Mouse (Mus musculus) midbrain, embryonic 13.5 days (tissue): Measurements from ENCODE around the gene Hoxa9. TPM values are rescaled to one million over a fixed set of nuclear protein-coding genes. Genes with fewer than 3 reads are reported as not detected.

Source experiments
- ATAC-seq: fragments of 200-750 bp; cut with Nextera tagmentation; 2 replicates; pipeline ENCODE4 v1.8.0; 2017; ENCODE audit warnings: mild to moderate bottlenecking, moderate TSS enrichment, moderate library complexity
- H3K27ac ChIP-seq: fragments of 300-500 bp; sonication (generic); 2 replicates; pipeline ENCODE4 v1.5.1; 2015; ENCODE audit warnings: inconsistent platforms, mild to moderate bottlenecking, moderate library complexity
- H3K27me3 ChIP-seq: fragments of 300-500 bp; sonication (generic); 2 replicates; pipeline ENCODE4 v1.6.1; 2015; ENCODE audit warnings: mild to moderate bottlenecking, inconsistent platforms
- H3K36me3 ChIP-seq: fragments of 300-500 bp; sonication (generic); 2 replicates; pipeline ENCODE4 v1.6.1; 2015; ENCODE audit warnings: mild to moderate bottlenecking, inconsistent platforms
- H3K4me1 ChIP-seq: fragments of 300-500 bp; sonication (generic); replicated peaks from 2 replicates; pipeline ENCODE4 v1.6.1; 2015; ENCODE audit warnings: inconsistent platforms
- H3K4me2 ChIP-seq: fragments of 300-500 bp; sonication (generic); replicated peaks from 2 replicates; pipeline ENCODE4 v1.6.1; 2015; ENCODE audit warnings: moderate library complexity, mild to moderate bottlenecking, inconsistent platforms
- H3K4me3 ChIP-seq: fragments of 300-500 bp; sonication (generic); replicated peaks from 2 replicates; pipeline ENCODE4 v1.5.1; 2015; ENCODE audit warnings: mild to moderate bottlenecking, inconsistent platforms
- H3K9ac ChIP-seq: fragments of 300-500 bp; sonication (generic); replicated peaks from 2 replicates; pipeline ENCODE4 v1.6.1; 2015; ENCODE audit warnings: mild to moderate bottlenecking, inconsistent platforms
- H3K9me3 ChIP-seq: fragments of 300-500 bp; sonication (generic); 2 replicates; pipeline ENCODE4 v1.6.1; 2016; ENCODE audit warnings: mild to moderate bottlenecking, inconsistent platforms
- WGBS: fragments of 180-500 bp; shearing (Covaris S2); methylation state at CpG from one replicate; pipeline ENCODE4 v1.1.7; 2015; 5-methylcytosine and 5-hydroxymethylcytosine counted together
- polyA plus RNA-seq: library from polyadenylated mRNA; unstranded; fragments of >200 nt; fragmentation: Nextera tagmentation; extraction: Ambion mirVana; gene quantifications from 2 replicates; pipeline ENCODE4 v1.2.1, GENCODE M21; 2015

Gene Hoxa9
- polyA plus RNA-seq, 1 experiment from 2014 or later = not detected

GRCm38 (mm10) chr6:52229558-52230416 lies 1.1 kb downstream of the Hoxa9 start:
- WGBS = 2% methylated on average over 43 of the region's 44 CpGs
- ATAC-seq = no peak
- Histone ChIP-seq H3K9ac (no peak overlapping the region), H3K4me1 (no peaks in the 10 kb centered on the region), H3K4me2 (no peak overlapping the region), H3K36me3 (no peaks in the 10 kb centered on the region), H3K27ac (no peak overlapping the region), H3K4me3 (no peak overlapping the region), H3K27me3 (peaks cover 97% of the 10 kb centered on the region), H3K9me3 (no peaks in the 10 kb centered on the region)

- no peak overlapping the region for H3K4me3 ChIP-seq
- H3K36me3 ChIP-seq = no peaks in the 10 kb centered on the region
- no peak for ATAC-seq
- peaks cover 97% of the 10 kb centered on the region for H3K27me3 ChIP-seq
- 1% methylated on average over 38 of the region's 38 CpGs for WGBS
- no peak overlapping the region for H3K9ac ChIP-seq
- H3K9me3 ChIP-seq = no peaks in the 10 kb centered on the region
- no peak overlapping the region for H3K27ac ChIP-seq
- H3K4me2 ChIP-seq = no peak overlapping the region
- no peaks in the 10 kb centered on the region for H3K4me1 ChIP-seq
Observed at GRCm38 (mm10) chr6:52228475-52229465, 2.1 kb downstream of the Hoxa9 start.

- Histone ChIP-seq H3K4me1 (no peaks in the 10 kb centered on the region), H3K9ac (no peak overlapping the region), H3K4me3 (no peak overlapping the region), H3K9me3 (no peaks in the 10 kb centered on the region), H3K27ac (no peak overlapping the region), H3K4me2 (no peak overlapping the region), H3K27me3 (peaks cover 97% of the 10 kb centered on the region), H3K36me3 (no peaks in the 10 kb centered on the region)
- no peak for ATAC-seq
- 2% methylated on average over 11 of the region's 11 CpGs for WGBS
Observed at GRCm38 (mm10) chr6:52227470-52228222, 3.2 kb downstream of the Hoxa9 start.

- 3% methylated on average over 26 of the region's 26 CpGs for WGBS
- H3K27ac ChIP-seq = no peak overlapping the region
Observed at GRCm38 (mm10) chr6:52226569-52227257, 4.2 kb downstream of the Hoxa9 start.

GRCm38 (mm10) chr6:52225612-52226568 lies 5.0 kb downstream of the Hoxa9 start:
- Histone ChIP-seq H3K4me3 (no peak overlapping the region), H3K27ac (no peak overlapping the region), H3K4me1 (peaks cover 4% of the 10 kb centered on the region), H3K9me3 (no peaks in the 10 kb centered on the region), H3K4me2 (no peak overlapping the region), H3K36me3 (no peaks in the 10 kb centered on the region), H3K27me3 (peaks cover 99% of the 10 kb centered on the region), H3K9ac (no peak overlapping the region)
- no peak for ATAC-seq
- 3% methylated on average over 69 of the region's 69 CpGs for WGBS

More at GRCm38 (mm10) chr6:52226569-52227257, 4.2 kb downstream of the Hoxa9 start:
- H3K36me3 ChIP-seq = no peaks in the 10 kb centered on the region
- ATAC-seq = no peak
- peaks cover 97% of the 10 kb centered on the region for H3K27me3 ChIP-seq
- H3K4me3 ChIP-seq = no peak overlapping the region
- H3K9ac ChIP-seq = no peak overlapping the region
- no peaks in the 10 kb centered on the region for H3K4me1 ChIP-seq
- H3K4me2 ChIP-seq = no peak overlapping the region
- H3K9me3 ChIP-seq = no peaks in the 10 kb centered on the region

GRCm38 (mm10) chr6:52224895-52225611 lies 5.8 kb downstream of the Hoxa9 start:
- 2% methylated on average over 36 of the region's 36 CpGs for WGBS
- Histone ChIP-seq H3K27ac (no peak overlapping the region), H3K4me1 (peaks cover 4% of the 10 kb centered on the region), H3K4me2 (no peak overlapping the region), H3K9me3 (no peaks in the 10 kb centered on the region), H3K27me3 (peaks cover 99% of the 10 kb centered on the region), H3K9ac (no peak overlapping the region), H3K4me3 (no peak overlapping the region), H3K36me3 (no peaks in the 10 kb centered on the region)
- no peak for ATAC-seq

GRCm38 (mm10) chr6:52223939-52224760 lies 6.7 kb downstream of the Hoxa9 start:
- no peak overlapping the region for H3K4me2 ChIP-seq
- no peak for ATAC-seq

GRCm38 (mm10) chr6:52222729-52223128 lies 8.2 kb downstream of the Hoxa9 start:
- Histone ChIP-seq H3K27me3 (peaks cover 100% of the 10 kb centered on the region), H3K36me3 (no peaks in the 10 kb centered on the region), H3K4me1 (peaks cover 4% of the 10 kb centered on the region), H3K9ac (no peak overlapping the region), H3K27ac (no peak overlapping the region), H3K4me2 (no peak overlapping the region), H3K9me3 (no peaks in the 10 kb centered on the region), H3K4me3 (no peak overlapping the region)
- no peak for ATAC-seq
- 11% methylated on average over 13 of the region's 13 CpGs for WGBS

More at GRCm38 (mm10) chr6:52223939-52224760, 6.7 kb downstream of the Hoxa9 start:
- H3K9me3 ChIP-seq = no peaks in the 10 kb centered on the region
- peaks cover 99% of the 10 kb centered on the region for H3K27me3 ChIP-seq
- H3K9ac ChIP-seq = no peak overlapping the region
- peaks cover 4% of the 10 kb centered on the region for H3K4me1 ChIP-seq
- no peaks in the 10 kb centered on the region for H3K36me3 ChIP-seq
- H3K27ac ChIP-seq = no peak overlapping the region
- 1% methylated on average over 24 of the region's 24 CpGs for WGBS
- no peak overlapping the region for H3K4me3 ChIP-seq

- 7% methylated on average over 21 of the region's 21 CpGs for WGBS
- Histone ChIP-seq H3K36me3 (no peaks in the 10 kb centered on the region), H3K4me3 (peak overlapping the region; percentile 44; the same call in 1 of the 2 replicates), H3K4me1 (peaks cover 9% of the 10 kb centered on the region), H3K27ac (no peak overlapping the region), H3K27me3 (peaks cover 100% of the 10 kb centered on the region), H3K9me3 (no peaks in the 10 kb centered on the region), H3K9ac (no peak overlapping the region), H3K4me2 (peak overlapping the region; percentile 67)
- peak; percentile 48 for ATAC-seq
Observed at GRCm38 (mm10) chr6:52221993-52222685, 8.8 kb downstream of the Hoxa9 start.
